Mouse (Mus musculus): ENCODE measurements around the gene Stk38.
A peak's percentile ranks its signal among the peaks of the same experiment; 100 is the strongest.

Stk38 gene

DNA sequence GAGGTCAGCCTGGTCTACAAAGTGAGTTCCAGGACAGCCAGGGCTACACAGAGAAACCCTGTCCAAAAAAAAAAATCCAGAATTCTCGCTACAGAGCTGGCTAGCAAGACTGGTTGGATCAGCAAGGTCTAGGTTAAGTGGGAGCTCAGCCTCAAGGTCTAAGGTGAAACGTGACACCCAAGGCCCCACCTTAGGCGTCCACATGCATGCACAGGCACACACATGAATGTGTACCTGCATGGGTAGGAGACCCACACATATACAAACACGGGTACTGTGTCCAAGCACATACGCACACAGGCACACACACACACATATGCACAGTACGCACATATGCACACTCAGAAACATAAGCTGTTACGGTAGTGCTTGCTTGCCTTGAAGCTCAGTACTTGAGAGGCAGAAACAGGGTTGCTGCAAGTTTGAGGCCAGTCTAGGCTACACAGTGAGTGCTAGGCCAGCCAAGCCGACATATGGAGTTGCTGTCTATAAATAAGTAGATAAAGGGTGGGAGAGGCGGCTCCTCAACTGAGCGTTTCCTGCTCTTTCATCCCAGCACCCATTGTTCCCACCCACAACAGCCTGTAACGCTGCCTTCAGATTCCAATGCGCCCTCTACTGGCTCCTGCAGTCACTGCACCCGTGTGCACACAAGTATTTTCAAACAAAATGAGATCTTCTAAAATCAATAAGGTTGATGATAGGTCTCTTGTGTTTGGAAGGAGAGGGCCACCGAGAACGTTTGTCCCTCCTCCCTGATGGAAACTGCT, 80.7 kb downstream of the Stk38 start:
- peak; percentile 41 to 59 for DNase-seq (ENCODE audit: low spot score in 2 of 2)

DNA sequence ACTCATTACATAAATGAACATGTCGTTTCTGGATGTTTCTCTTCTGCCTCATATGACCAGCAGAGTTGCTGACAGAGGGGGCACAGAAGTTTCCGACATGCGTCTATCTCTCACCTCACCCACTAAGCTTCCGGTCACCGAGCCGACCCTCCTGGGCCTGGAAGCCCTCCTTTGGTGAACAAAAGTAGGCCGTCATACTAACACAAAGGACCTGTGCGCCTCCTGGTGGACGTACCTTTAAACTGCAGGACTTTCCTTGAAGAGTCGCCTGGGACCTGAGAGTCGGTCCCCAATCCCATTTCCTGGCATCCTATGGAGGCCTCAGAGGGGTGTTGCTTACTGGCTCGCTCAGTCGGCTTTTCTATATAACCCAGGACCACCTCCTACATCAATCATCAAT, 81.4 kb downstream of the Stk38 start:
- DNase-seq (ENCODE audit: low spot score in 2 of 2): peak; percentile 59 to 73

GRCm38 (mm10) chr17:28924957-28925595, 82.7 kb downstream of the Stk38 start:
- DNase-seq (ENCODE audit: low spot score in 2 of 2): no peak

DNA sequence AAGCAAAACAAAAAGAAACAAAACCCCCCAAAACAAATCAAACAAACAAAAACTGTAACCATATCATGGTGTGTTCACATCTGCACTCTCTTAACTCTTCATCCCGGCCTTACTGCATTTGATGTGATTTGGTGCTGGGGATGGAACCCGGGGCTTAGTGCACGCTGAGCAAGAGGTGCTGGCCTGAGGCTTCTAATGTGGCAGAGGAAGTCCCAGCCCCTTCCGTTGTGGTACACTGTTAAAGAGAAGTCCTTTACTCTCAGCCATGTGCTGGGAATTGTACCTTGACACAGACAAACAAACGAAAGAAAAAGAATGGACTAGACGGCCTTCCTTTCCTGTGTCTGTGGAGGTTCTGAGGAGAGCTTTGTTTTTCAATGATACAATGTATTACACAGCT, 85.7 kb downstream of the Stk38 start:
- no peak for DNase-seq (ENCODE audit: low spot score in 2 of 2)

DNA sequence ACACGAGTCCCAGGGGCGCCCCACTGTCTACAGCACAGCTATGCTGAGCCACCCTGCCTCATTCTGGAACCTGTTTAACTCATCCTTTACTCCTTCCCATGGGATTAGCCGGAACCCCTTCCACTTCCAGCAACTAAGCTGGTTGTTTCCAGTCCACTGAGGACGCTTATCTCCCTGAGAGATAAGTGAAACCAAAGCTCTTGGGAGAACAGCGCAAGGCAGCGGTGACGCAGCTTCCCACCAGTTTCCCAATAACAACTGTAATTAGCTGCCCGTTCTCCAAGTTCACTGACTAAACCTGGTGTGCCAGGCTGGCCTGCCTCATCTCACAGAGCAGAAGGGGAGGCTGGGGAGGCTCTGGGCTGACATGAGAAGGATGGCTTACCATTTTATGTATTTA, 86.7 kb downstream of the Stk38 start:
- DNase-seq (ENCODE audit: low spot score in 2 of 2): no peak
